Mouse (Mus musculus) kidney, embryonic 14.5 days (tissue): ENCODE measurements around the gene Prom2. TPM values are rescaled to one million over a fixed set of nuclear protein-coding genes. Genes with fewer than 3 reads are reported as not detected.

Experiments used
- ATAC-seq: fragments of 200-750 bp; cut with Nextera tagmentation; 2 replicates; pipeline ENCODE4 v1.8.0; 2017; ENCODE audit warnings: moderate number of reproducible peaks, mild to moderate bottlenecking, moderate TSS enrichment, moderate library complexity; ENCODE audit not compliant: low FRiP score, low TSS enrichment
- H3K27ac ChIP-seq: fragments of 300-500 bp; sonication (generic); 2 replicates; pipeline ENCODE4 v1.5.1; 2014; ENCODE audit warnings: low read depth, mild to moderate bottlenecking, low read length, moderate library complexity, mixed read lengths
- H3K27me3 ChIP-seq: fragments of 300-500 bp; sonication (generic); 2 replicates; pipeline ENCODE4 v1.6.1; 2014; ENCODE audit warnings: mild to moderate bottlenecking, low read length; ENCODE audit not compliant: control insufficient read depth, insufficient read depth
- H3K36me3 ChIP-seq: fragments of 300-500 bp; sonication (generic); 2 replicates; pipeline ENCODE4 v1.6.1; 2014; ENCODE audit warnings: low read length, mixed read lengths; ENCODE audit not compliant: control insufficient read depth, insufficient read depth
- H3K4me1 ChIP-seq: fragments of 300-500 bp; sonication (generic); 2 replicates; pipeline ENCODE4 v1.6.1; 2014; ENCODE audit warnings: low read length, mixed read lengths; ENCODE audit not compliant: control insufficient read depth, insufficient read depth
- H3K4me2 ChIP-seq: fragments of 300-500 bp; sonication (generic); replicated peaks from 2 replicates; pipeline ENCODE4 v1.6.1; 2014; ENCODE audit warnings: low read depth, mild to moderate bottlenecking, low read length
- H3K4me3 ChIP-seq: fragments of 300-500 bp; sonication (generic); 2 replicates; pipeline ENCODE4 v1.5.1; 2014; ENCODE audit warnings: mild to moderate bottlenecking, low read length
- H3K9ac ChIP-seq: fragments of 300-500 bp; sonication (generic); 2 replicates; pipeline ENCODE4 v1.6.1; 2014; ENCODE audit warnings: low read depth, mild to moderate bottlenecking, low read length, moderate library complexity
- H3K9me3 ChIP-seq: fragments of 300-500 bp; sonication (generic); 2 replicates; pipeline ENCODE4 v1.6.1; 2016; ENCODE audit warnings: low read length; ENCODE audit not compliant: control insufficient read depth
- WGBS: fragments of 180-500 bp; shearing (Covaris S2); extraction: QIAGEN DNeasy Blood & Tissue Kit; methylation state at CpG from one replicate; pipeline ENCODE4 v1.1.7; 2014; 5-methylcytosine and 5-hydroxymethylcytosine counted together
- polyA plus RNA-seq: library from polyadenylated mRNA; unstranded; fragments of >200 nt; fragmentation: Nextera tagmentation; extraction: Ambion mirVana; gene quantifications from 2 replicates; pipeline ENCODE4 v1.2.1, GENCODE M21; 2014

Prom2 gene
- polyA plus RNA-seq, 1 experiment from 2014 or later: 1.9 TPM

- Histone ChIP-seq H3K4me1 (peaks cover 7% of the 10 kb centered on the region; the same call in 1 of the 2 replicates), H3K9ac (no peak overlapping the region), H3K9me3 (no peaks in the 10 kb centered on the region), H3K36me3 (no peaks in the 10 kb centered on the region), H3K27me3 (no peaks in the 10 kb centered on the region), H3K27ac (no peak overlapping the region), H3K4me3 (no peak overlapping the region), H3K4me2 (no peak overlapping the region)
- 80% methylated on average over 5 of the region's 5 CpGs for WGBS
- ATAC-seq: no peak
Measured at GRCm38 (mm10) chr2:127519308-127519707, 22.0 kb downstream of the Prom2 start.

- WGBS: 70% methylated on average over 3 of the region's 3 CpGs
- no peaks in the 10 kb centered on the region for H3K27me3 ChIP-seq
- no peaks in the 10 kb centered on the region for H3K36me3 ChIP-seq
- H3K9ac ChIP-seq: no peak overlapping the region
- H3K27ac ChIP-seq: no peak overlapping the region
- ATAC-seq: no peak
- H3K4me3 ChIP-seq: no peak overlapping the region
- H3K9me3 ChIP-seq: no peaks in the 10 kb centered on the region
- no peak overlapping the region for H3K4me2 ChIP-seq
- peaks cover 7% of the 10 kb centered on the region; the same call in 1 of the 2 replicates for H3K4me1 ChIP-seq
Measured at GRCm38 (mm10) chr2:127518831-127519230, 22.4 kb downstream of the Prom2 start.

GRCm38 (mm10) chr2:127518273-127518672, 23.0 kb downstream of the Prom2 start:
- no peak overlapping the region for H3K4me2 ChIP-seq
- H3K4me1 ChIP-seq: peaks cover 7% of the 10 kb centered on the region; the same call in 1 of the 2 replicates
- 36% methylated on average over 3 of the region's 3 CpGs for WGBS
- no peaks in the 10 kb centered on the region for H3K36me3 ChIP-seq
- no peak overlapping the region for H3K9ac ChIP-seq
- no peaks in the 10 kb centered on the region for H3K27me3 ChIP-seq
- no peak overlapping the region for H3K27ac ChIP-seq
- no peak overlapping the region for H3K4me3 ChIP-seq
- ATAC-seq: no peak
- H3K9me3 ChIP-seq: no peaks in the 10 kb centered on the region

GRCm38 (mm10) chr2:127517081-127517480, 24.2 kb downstream of the Prom2 start:
- Histone ChIP-seq H3K9ac (no peak overlapping the region), H3K27ac (no peak overlapping the region), H3K4me1 (peaks cover 7% of the 10 kb centered on the region; the same call in 1 of the 2 replicates), H3K9me3 (no peaks in the 10 kb centered on the region), H3K27me3 (no peaks in the 10 kb centered on the region), H3K36me3 (no peaks in the 10 kb centered on the region), H3K4me3 (no peak overlapping the region), H3K4me2 (no peak overlapping the region)
- no peak for ATAC-seq
- 79% methylated on average over 8 of the region's 8 CpGs for WGBS

GRCm38 (mm10) chr2:127514380-127515124, 26.7 kb downstream of the Prom2 start:
- no peaks in the 10 kb centered on the region for H3K27me3 ChIP-seq
- WGBS: 82% methylated on average over 9 of the region's 9 CpGs
- H3K9me3 ChIP-seq: no peaks in the 10 kb centered on the region
- H3K4me3 ChIP-seq: no peak overlapping the region
- no peak for ATAC-seq
- no peak overlapping the region for H3K4me2 ChIP-seq
- H3K4me1 ChIP-seq: peaks cover 14% of the 10 kb centered on the region
- no peak overlapping the region for H3K27ac ChIP-seq
- H3K9ac ChIP-seq: no peak overlapping the region
- no peaks in the 10 kb centered on the region for H3K36me3 ChIP-seq

- ATAC-seq: no peak
- H3K9me3 ChIP-seq: no peaks in the 10 kb centered on the region
- H3K36me3 ChIP-seq: no peaks in the 10 kb centered on the region
- no peak overlapping the region for H3K9ac ChIP-seq
- H3K27me3 ChIP-seq: no peaks in the 10 kb centered on the region
- WGBS: 47% methylated on average over 3 of the region's 3 CpGs
- H3K4me1 ChIP-seq: peaks cover 14% of the 10 kb centered on the region
- H3K27ac ChIP-seq: no peak overlapping the region
- H3K4me3 ChIP-seq: no peak overlapping the region
- H3K4me2 ChIP-seq: no peak overlapping the region
Measured at GRCm38 (mm10) chr2:127513244-127513643, 28.0 kb downstream of the Prom2 start.

GRCm38 (mm10) chr2:127511426-127511825, 29.8 kb downstream of the Prom2 start:
- 14% methylated on average over 4 of the region's 4 CpGs for WGBS
- H3K4me2 ChIP-seq: no peak overlapping the region
- no peak overlapping the region for H3K27ac ChIP-seq

GRCm38 (mm10) chr2:127507967-127508660, 33.2 kb downstream of the Prom2 start:
- peaks cover 14% of the 10 kb centered on the region for H3K4me1 ChIP-seq
- no peak overlapping the region for H3K27ac ChIP-seq
- peaks cover 3% of the 10 kb centered on the region; the same call in 1 of the 2 replicates for H3K27me3 ChIP-seq
- no peak overlapping the region for H3K9ac ChIP-seq
- WGBS: 62% methylated on average over 7 of the region's 7 CpGs
- ATAC-seq: no peak
- H3K36me3 ChIP-seq: no peaks in the 10 kb centered on the region
- H3K4me3 ChIP-seq: no peak overlapping the region
- H3K9me3 ChIP-seq: no peaks in the 10 kb centered on the region
- H3K4me2 ChIP-seq: no peak overlapping the region

More at GRCm38 (mm10) chr2:127511426-127511825, 29.8 kb downstream of the Prom2 start:
- Histone ChIP-seq H3K27me3 (peaks cover 2% of the 10 kb centered on the region; the same call in 1 of the 2 replicates), H3K9me3 (no peaks in the 10 kb centered on the region), H3K4me3 (no peak overlapping the region), H3K4me1 (peaks cover 14% of the 10 kb centered on the region), H3K9ac (no peak overlapping the region), H3K36me3 (no peaks in the 10 kb centered on the region)
- peak; percentile 61; the same call in 1 of the 2 replicates for ATAC-seq
